Mouse (Mus musculus) splenic B cell, adult 2 months (primary cell): ENCODE results near the gene Smco4.

ENCODE experiments used
- DNase-seq: peaks from one replicate; pipeline ENCODE4 v3.0.0-alpha.2; 2011; ENCODE audit warnings: low read depth, low spot score
- H3K27me3 ChIP-seq: 2 replicates; pipeline ENCODE4 v1.6.1; 2012; ENCODE audit warnings: mild to moderate bottlenecking, low read length, moderate library complexity, mixed read lengths; ENCODE audit not compliant: control insufficient read depth, poor library complexity, insufficient read depth, severe bottlenecking
- H3K36me3 ChIP-seq: 2 replicates; pipeline ENCODE4 v1.6.1; 2012; ENCODE audit warnings: mild to moderate bottlenecking, low read length, moderate library complexity, mixed read lengths; ENCODE audit not compliant: control insufficient read depth, poor library complexity, insufficient read depth, severe bottlenecking

The Smco4 gene

DNA sequence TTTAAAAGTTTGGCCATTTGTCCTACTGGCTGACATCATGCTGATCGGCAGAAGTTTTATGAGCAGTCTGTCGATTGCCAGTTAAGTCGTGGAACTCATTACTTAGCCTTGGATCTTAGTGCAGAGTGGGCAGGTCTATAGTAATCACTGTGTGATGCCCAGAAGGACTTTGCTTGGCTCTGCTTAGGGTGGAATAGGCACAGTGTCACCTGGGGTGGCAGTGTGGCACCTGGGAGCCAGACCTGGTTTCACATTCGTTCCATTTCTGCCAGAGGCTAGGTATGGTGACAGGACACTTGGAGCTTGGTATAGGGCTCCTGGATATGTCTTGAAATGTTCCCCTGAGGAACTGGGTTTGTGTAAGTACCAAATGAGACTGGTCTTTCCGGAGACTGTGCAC lies 6.8 kb downstream of the Smco4 start:
- H3K36me3 ChIP-seq = no peaks in the 10 kb centered on the region
- no peak for DNase-seq

DNA sequence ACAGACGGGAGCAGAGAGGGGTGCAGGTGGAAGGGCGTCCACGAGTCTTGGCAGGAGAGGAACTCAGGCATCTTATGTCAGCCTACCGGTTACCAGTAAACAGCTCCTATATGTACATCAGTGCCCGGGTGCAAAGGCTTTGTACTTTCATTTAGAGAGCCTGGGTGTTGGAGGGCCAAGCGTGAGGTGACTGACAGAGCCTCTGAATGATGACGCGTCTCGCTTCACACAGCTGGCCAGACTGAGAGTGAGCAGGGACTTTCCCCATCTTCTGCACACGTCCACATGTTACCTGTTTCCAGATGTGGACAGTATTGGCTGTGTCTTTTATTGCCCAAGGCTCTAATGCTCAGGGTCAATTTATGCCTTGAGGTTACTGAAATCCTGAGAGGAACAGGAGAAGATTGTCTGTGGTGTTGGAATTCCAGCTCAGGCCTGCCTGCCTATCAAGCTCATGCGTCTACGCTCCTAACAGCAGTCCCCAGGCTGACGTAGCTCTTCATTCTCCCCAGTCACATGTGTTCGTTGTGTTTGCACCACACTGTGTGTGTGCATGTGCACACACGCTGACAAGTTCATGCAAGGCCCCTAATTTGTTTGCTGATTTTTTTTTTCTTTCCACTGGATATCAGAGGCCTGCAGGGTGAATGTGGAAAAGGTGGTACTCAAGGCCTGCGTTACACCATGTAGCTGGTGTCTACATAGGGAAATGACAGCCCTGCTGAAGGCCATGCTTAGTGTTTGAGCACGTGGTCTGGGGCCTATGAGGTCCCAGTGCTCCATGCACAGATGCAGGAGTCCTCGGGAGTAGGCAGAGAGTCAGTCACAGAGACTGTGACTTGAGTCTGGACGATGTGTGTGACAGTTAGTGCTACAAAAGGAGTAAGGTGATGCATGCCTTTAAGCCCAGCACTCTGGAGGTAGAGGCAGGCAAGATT lies 8.4 kb downstream of the Smco4 start:
- Histone ChIP-seq H3K27me3 (no peaks in the 10 kb centered on the region), H3K36me3 (no peaks in the 10 kb centered on the region)
- peak; percentile 18 for DNase-seq

More for the DNA sequence above, 6.8 kb downstream of the Smco4 start:
- no peaks in the 10 kb centered on the region for H3K27me3 ChIP-seq

DNA sequence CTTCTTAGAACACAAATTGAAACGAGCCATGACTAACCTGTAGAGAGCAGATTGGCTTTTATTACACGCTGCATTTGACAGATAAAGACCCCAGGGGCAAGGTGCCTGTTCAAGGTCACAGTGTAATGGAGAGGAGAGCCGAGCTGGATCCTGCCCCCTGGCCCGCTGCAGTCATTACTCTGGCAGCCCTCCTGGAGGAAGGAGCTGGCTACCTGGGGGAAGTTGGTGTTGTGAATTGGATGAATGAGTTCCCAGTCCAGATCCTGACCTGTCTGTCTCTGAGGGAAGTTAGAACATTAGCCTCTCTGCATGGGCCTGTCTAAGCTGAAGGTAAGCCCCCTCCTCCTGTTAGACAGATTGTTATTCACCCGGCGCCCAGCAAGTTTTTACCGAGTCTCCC lies 9.2 kb downstream of the Smco4 start:
- Histone ChIP-seq H3K36me3 (no peaks in the 10 kb centered on the region), H3K27me3 (no peaks in the 10 kb centered on the region)
- DNase-seq = no peak

DNA sequence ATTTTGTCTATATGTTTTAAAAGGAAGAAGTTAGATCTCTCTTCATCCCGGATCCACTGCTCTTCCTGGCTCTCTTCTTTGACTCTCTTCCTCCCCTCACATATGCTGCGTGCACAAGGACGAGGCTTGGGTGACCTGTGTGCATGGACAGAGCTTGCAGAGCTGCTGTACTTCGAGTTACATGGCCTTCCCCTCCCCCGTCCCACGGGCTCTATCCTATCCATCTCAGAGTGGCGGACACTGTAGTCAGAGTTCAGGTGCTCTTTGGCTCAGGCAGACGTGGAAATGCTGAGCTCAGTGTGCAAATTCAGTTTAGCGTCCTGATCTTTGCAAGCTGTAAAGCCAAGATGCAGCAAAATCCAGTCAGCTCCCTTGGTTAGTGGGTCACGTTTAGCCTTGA lies 10.1 kb downstream of the Smco4 start:
- Histone ChIP-seq H3K27me3 (no peaks in the 10 kb centered on the region), H3K36me3 (no peaks in the 10 kb centered on the region)
- no peak for DNase-seq

DNA sequence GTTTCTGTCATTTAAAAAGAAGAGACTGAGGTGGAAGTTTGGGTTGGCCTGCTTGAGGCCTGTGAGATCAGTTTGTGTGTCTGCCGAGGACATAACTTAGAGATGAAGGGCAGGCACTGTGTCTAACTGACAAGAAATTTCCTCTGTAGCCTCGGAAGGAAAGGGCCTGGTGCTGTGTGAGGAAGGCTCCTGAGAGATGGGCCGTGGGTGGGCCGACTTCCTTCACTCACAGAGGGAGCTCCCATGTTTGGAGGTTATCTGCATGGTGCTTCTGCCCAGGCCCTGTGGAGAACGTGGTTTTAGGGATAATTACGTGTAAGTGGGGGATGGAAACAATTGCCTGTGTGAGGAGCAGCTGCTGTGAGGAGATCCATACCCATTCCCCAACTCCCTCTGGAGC lies 10.6 kb downstream of the Smco4 start:
- Histone ChIP-seq H3K36me3 (no peaks in the 10 kb centered on the region), H3K27me3 (no peaks in the 10 kb centered on the region)
- no peak for DNase-seq

DNA sequence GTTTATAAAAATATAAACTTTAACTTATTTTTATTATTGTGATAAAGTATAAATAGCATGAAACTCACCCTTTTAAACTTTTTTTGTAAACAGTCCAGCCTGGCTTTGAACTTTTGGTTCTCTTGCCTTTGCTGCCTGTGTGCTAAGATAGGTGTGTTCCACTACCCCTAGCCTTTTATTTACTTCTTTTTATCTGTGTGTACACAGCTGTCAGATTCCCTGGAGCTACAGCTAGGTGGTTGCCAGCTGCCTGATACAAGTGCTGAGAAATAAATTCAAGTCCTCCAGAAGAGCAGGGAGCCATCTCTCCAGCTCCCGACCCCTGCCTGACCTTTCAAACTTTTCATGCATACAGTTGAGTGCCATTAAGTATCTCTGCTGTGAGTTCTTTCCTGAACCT lies 12.1 kb downstream of the Smco4 start:
- no peak for DNase-seq
- Histone ChIP-seq H3K27me3 (no peaks in the 10 kb centered on the region), H3K36me3 (no peaks in the 10 kb centered on the region)

DNA sequence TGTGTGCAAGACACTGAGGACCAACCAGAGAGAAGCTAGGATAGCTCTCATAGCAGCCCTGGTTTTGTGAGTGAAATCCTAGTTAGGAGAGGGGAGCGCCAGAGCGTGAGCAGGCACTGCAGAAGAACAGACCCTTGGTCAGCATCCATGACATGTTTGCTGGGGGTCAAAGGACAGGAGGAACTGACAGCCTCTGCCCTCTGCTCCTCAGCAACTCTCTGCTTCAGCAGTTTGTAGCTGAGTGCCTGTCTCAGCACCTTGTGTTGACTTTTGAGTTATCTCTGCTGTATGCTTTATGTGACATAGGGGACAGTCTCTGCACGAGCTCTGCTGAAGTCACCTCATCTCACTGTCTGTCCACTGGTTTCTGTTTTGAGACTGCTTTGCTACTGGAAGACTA lies 13.6 kb downstream of the Smco4 start:
- no peak for DNase-seq
- no peaks in the 10 kb centered on the region for H3K36me3 ChIP-seq
- no peaks in the 10 kb centered on the region for H3K27me3 ChIP-seq

DNA sequence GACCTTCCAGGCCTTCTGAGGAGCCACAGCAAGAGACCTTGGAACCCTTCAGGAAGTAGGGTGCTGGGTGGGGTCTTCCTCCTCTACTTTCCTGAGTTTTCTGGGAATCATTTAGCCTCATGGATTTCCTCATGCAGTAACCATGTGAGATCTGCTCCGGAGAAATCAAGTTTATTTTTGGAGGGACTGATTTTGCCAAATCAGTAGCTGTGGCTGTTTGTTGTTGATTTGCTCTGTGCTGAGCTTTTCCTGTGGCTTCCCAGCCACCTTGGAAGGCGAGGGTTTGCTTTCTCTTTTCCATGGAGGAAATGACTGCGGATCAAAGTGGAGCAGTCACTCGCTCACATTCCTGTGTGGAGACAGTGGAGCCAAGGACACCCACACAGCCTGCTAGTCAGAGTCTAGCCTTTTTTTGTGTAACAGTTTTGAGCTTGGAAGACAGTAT lies 14.2 kb downstream of the Smco4 start:
- DNase-seq = no peak
- Histone ChIP-seq H3K27me3 (no peaks in the 10 kb centered on the region), H3K36me3 (no peaks in the 10 kb centered on the region)

DNA sequence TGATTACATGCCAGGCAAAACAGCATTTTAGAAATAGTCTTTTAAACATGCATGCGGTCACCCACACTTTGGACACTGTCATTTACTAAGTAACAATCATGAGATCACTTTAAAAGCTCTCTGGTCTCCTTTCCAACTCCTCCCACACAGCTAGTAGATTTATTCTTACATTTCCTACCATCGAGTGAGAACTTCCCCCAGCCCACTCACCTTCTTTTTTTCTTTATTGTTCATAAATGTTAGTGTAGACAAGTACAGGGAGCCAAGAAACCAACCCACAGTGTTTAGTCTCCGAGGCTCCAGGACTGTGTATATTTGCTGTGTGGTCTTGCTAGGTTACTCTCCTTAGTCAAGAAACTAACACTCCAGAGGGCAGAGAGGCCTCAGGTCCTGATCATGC lies 16.1 kb downstream of the Smco4 start:
- no peaks in the 10 kb centered on the region for H3K27me3 ChIP-seq
- DNase-seq = no peak
- H3K36me3 ChIP-seq = no peaks in the 10 kb centered on the region

DNA sequence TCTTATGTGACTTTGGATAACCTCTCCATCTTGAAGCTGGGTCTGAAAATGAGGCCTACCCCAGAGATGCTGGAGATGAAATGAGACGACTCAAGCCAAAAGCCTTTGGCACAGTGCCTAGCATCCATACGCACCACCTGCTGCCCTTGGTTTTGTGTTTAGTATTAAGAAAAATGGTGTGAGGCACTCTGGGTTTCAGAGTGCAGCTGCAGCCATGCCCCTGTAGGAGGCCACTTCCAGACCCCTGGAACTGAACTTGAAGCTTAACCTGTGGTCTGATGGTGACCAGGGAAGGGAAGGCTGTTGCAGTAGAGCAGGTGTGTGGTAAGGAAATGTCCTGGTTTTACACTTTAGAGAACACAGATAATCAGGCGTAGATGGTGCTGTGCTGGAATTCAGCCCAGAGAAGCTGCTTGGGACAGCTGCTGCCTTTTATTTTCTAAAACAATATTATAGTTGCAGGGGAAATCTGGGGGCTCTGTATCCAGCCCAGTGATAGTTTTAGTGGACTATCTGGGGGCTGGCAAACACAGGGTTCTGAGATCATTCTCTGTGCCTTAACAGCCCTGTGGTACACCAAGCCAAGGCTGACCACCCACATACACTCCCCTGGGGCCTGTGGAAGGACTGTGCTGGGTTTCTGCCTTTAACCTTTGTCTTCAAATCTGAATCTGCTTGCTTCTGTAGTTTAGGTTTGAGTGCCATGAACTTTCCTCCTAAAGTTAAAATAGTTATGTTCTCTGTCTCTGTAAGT lies 17.5 kb downstream of the Smco4 start:
- DNase-seq = no peak
- Histone ChIP-seq H3K27me3 (no peaks in the 10 kb centered on the region), H3K36me3 (no peaks in the 10 kb centered on the region)

DNA sequence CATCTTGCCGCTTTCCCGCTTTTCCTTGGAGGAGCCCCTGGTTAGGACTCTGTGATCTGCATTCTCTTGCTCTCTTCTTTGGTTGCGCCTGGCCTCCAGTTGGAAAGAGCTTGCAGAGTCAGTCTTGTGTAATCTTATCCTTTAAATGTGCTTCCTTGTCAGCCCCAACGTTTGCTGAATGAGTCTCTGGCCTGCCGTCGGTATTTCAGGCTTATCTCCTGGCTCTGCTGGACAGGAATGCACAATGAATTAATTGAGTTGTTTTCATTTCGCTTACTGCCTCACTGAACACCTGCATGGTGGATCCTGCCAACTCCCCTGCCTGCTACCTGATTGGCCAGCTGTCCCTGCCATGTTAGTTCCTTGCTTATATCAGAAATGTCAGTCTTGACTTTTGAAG lies 19.7 kb downstream of the Smco4 start:
- no peaks in the 10 kb centered on the region for H3K36me3 ChIP-seq
- H3K27me3 ChIP-seq = no peaks in the 10 kb centered on the region
- no peak for DNase-seq

DNA sequence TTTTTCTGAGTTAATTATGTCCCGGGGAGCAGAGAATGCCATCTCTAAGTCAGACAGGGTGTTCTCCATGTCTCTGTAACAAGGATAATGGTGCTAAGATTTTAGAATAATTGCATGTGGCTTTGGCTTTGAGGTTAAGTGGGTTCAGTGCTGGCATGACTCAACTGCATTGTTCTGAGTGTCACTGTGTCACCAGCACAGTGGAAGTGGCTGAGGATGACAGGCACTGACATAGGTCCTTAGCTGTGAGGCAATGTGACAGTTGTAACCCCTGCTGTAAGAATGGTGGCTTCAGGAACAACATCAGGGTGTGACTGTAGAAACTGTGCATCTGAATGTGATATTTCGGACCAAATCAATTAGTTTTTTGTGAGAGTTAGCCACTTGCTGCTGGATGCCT lies 22.8 kb downstream of the Smco4 start:
- Histone ChIP-seq H3K27me3 (no peaks in the 10 kb centered on the region), H3K36me3 (no peaks in the 10 kb centered on the region)
- no peak for DNase-seq

DNA sequence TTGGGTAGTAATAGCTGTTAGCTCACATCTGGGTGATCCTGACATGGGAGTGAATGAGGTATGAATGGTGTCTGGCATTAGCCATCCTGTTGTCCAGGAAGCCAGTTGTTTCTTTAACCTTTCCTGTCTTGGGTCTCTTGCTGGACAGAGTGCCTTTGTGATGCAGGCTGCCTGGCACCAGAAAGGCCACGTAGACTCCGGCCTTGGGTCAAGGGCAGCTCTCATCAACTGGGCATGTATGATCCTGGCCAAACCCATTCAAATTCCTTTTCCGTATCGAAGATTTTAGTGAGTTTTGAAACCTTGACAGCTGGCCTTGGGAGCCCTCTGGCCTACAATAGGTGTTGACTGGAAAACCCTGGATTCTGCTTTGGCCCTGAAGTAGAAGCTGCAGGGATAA lies 24.7 kb downstream of the Smco4 start:
- H3K36me3 ChIP-seq = no peaks in the 10 kb centered on the region
- DNase-seq = no peak

DNA sequence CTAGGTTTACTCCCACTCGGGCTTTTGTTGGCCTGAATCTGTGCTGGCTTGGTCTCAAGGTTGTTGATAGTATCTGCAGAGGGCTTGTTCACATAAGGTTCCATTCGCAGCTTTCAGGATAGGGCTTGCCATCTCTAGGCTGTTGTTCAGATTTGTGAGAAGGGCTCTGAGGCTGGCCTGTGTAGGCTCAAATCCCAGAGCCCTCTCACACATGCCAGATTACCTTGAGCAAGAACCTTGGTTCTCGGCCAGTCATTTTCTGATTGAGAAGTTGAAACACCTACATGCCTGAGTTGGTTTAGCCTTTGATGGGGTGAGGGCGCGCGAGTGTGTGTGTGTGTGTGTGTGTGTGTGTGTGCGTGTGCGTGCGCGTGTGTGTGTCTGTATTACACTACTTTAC lies 29.1 kb downstream of the Smco4 start:
- H3K36me3 ChIP-seq = no peaks in the 10 kb centered on the region
- H3K27me3 ChIP-seq = no peaks in the 10 kb centered on the region
- DNase-seq = no peak

More for the DNA sequence above, 24.7 kb downstream of the Smco4 start:
- H3K27me3 ChIP-seq = no peaks in the 10 kb centered on the region

DNA sequence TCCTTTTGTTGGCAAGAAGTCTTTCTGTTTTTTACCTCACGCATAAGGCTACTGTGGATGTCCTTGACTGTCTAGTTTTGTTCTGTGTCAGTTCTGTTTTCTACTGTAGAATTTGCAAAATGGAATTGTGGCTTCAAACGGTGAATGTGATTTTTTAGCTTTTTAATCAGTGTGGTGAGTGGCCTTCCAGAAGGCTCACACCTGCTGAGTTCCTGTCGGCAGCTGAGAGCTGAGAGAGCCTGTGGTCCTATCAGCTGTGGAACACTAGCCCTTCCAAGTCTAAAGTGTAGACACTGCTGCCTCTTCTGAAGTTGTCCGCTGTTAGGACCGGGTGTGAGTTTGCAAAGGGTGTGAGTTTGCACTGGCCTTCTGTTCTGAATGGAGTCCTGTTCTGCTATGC lies 29.7 kb downstream of the Smco4 start:
- Histone ChIP-seq H3K36me3 (no peaks in the 10 kb centered on the region), H3K27me3 (no peaks in the 10 kb centered on the region)
- no peak for DNase-seq
